11 mouse cellular contexts compared by ENCODE assay signal in the genomic region with DNA sequence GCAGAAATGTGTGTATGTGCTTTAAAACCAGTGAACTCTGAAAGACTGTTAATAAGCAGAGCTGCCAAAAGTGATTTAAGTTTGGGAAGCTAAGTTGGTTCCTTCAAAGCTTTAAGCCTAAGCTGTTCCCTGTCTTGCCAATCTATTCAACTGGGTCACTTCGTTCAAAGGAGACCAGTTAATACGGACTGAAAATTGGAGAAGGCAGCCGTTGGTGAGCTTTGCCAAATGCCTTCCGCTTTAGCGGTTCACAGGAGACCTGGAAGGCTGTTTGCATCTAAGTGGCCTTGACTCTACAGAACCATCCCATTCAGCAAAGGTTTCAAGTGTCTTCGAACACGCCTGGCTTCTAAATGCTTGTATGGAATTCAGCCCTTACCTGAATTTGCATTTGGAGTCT.
"Had no signal": no experiment of that assay in that cellular context is flagged by ENCODE, and none has a peak within 500 bp of the region (broad histone marks: within the 10 kb centered on the region; RNA-seq: fewer than 3 reads in every experiment).

No protein-coding gene starts in this region.

- H3K9me3 ChIP-seq: limb, embryonic 13.5 days; neural tube, embryonic 13.5 days had no signal

- H3K4me3 ChIP-seq: limb, embryonic 13.5 days; neural tube, embryonic 13.5 days had no signal

- H3K4me1 ChIP-seq: limb, embryonic 13.5 days had no signal

- H3K27ac ChIP-seq: limb, embryonic 13.5 days; liver, embryonic 14.5 days; neural tube, embryonic 13.5 days; stomach, postnatal 0 days had no signal

- H3K36me3 ChIP-seq: limb, embryonic 13.5 days; neural tube, embryonic 13.5 days had no signal

- H3K4me2 ChIP-seq: limb, embryonic 13.5 days; neural tube, embryonic 13.5 days had no signal

- H3K27me3 ChIP-seq: limb, embryonic 13.5 days; neural tube, embryonic 13.5 days had no signal

- H3K9ac ChIP-seq: limb, embryonic 13.5 days; liver, embryonic 14.5 days; neural tube, embryonic 13.5 days had no signal

- DNase-seq: kidney, postnatal 10 days; layer of hippocampus, postnatal 36 days; lung, adult 18-20 months; midbrain, embryonic 14.5 days; right cerebral cortex, adult 18-20 months; right cerebral cortex, postnatal 25 days; thymus, postnatal 4 days had no signal
